Mouse (Mus musculus): ENCODE data around the gene Cabcoco1. TPM values are rescaled to one million over a fixed set of nuclear protein-coding genes. Genes with fewer than 3 reads are reported as not detected.

The Cabcoco1 gene
- 1.1 and 1.3 TPM in 2 replicates for polyA plus RNA-seq (2014; fragmentation: Nextera tagmentation; extraction: Ambion mirVana)

DNA sequence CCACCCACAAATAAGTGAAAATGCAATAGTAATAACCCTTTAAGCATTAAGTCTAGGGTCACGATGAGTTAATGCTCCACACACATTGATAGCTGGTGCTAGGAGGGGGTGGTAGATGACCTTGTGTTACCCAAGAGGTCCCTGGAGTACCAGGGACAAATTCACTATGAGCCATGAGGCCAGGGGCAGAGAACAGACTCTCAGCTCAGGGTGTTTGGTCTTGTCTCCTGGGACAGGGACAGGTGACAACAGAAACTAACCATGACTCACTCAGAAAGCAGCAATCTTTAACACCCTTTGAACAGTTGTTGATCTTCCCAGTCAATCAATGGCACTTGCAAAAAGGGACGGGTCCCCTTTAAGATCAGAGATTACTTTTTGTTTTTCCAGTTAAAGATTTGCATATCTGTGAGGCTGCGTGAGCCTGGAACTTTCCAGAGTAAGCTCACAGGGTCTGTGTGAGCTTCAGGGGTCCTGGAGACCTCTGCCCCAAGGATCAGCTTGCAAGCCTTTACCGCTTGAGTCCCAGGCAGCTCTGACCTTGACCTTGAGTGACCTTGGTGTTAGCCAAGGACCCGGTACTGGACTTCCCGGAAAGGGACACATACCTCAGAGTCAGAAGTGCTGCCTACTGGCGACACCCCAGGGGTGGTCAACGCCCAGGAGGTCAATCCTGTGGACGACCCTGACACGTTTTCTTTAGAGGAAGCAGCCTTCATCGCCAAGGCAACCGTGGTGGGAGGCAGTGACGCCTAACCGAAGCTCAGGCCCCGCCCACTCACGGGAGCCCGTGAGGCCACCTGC is at the start of gene Cabcoco1:
Gene Cabcoco1 (minus strand): TSS at position 758 of the 804 bp plus-strand sequence.
- Histone ChIP-seq H3K9ac (replicated peaks; ENCODE audit: low read length) (no peak within 1 kb of the TSS), H3K36me3 (ENCODE audit: control insufficient read depth, insufficient read depth, low read length) (no peaks in the 10 kb centered on the region), H3K4me2 (ENCODE audit: low read length) (peak within 1 kb of the TSS; percentile 54), H3K4me3 (replicated peaks; ENCODE audit: low read depth, low read length) (peak within 1 kb of the TSS; percentile 25), H3K27me3 (ENCODE audit: control insufficient read depth, insufficient read depth, low read length) (no peaks in the 10 kb centered on the region; the same call in 1 of the 2 replicates), H3K4me1 (ENCODE audit: control insufficient read depth, insufficient read depth, low read length) (peaks cover 22% of the 10 kb centered on the region), H3K9me3 (ENCODE audit: control insufficient read depth, low read length) (no peaks in the 10 kb centered on the region), H3K27ac (replicated peaks; ENCODE audit: low read depth, low read length) (peak within 1 kb of the TSS; percentile 2; the same call in 1 of the 2 replicates)
- 6% methylated on average over 17 of the region's 17 CpGs for WGBS
- DNase-seq, result peak; percentile 75
- ATAC-seq (ENCODE audit: low FRiP score, low TSS enrichment), result peak; percentile 57; the same call in 1 of the 2 replicates

GRCm38 (mm10) chr10:68589530-68590252 is 48.0 kb upstream of the Cabcoco1 start:
- ATAC-seq (ENCODE audit: low FRiP score, low TSS enrichment), result no peak
- no peak overlapping the region for H3K4me3 ChIP-seq (replicated peaks; ENCODE audit: low read depth, low read length)
- no peaks in the 10 kb centered on the region for H3K9me3 ChIP-seq (ENCODE audit: control insufficient read depth, low read length)
- H3K36me3 ChIP-seq (ENCODE audit: control insufficient read depth, insufficient read depth, low read length), result no peaks in the 10 kb centered on the region
- no peaks in the 10 kb centered on the region for H3K27me3 ChIP-seq (ENCODE audit: control insufficient read depth, insufficient read depth, low read length)
- 77% methylated on average over 11 of the region's 11 CpGs for WGBS
- peak; percentile 52 for DNase-seq
- no peak overlapping the region for H3K4me2 ChIP-seq (ENCODE audit: low read length)
- no peaks in the 10 kb centered on the region for H3K4me1 ChIP-seq (ENCODE audit: control insufficient read depth, insufficient read depth, low read length)
- H3K27ac ChIP-seq (replicated peaks; ENCODE audit: low read depth, low read length), result no peak overlapping the region
- H3K9ac ChIP-seq (replicated peaks; ENCODE audit: low read length), result no peak overlapping the region

DNA sequence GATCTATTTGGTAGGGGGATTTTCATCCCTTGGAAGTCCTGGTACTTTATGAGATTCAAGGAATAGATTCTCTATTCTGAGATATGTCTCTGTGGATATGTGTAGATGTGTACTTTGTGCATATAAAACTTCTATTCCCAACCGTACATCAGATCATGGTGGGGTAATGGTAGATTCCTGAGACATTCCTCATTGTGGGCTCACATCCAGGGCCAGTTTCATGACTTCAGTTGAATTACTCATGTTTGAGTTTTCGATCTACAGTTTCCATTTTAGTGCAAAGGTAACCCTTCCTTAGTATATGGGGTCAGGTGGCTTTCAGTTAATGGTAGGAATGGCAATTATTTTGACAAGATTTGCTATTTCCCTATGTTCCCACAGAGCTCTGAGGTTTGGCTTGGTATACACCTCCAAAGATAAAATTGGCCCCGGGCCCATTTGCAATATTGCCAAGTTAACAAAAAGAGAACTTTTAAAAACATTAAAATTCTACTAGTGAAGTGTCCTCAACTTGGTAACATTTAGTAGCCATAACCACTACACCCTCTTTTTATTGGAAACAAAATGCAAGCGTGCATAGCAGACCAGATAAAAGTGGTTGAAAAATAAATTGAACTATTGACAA is 45.8 kb upstream of the Cabcoco1 start:
- Histone ChIP-seq H3K4me2 (ENCODE audit: low read length) (no peak overlapping the region), H3K9ac (replicated peaks; ENCODE audit: low read length) (no peak overlapping the region), H3K27me3 (ENCODE audit: control insufficient read depth, insufficient read depth, low read length) (no peaks in the 10 kb centered on the region), H3K9me3 (ENCODE audit: control insufficient read depth, low read length) (no peaks in the 10 kb centered on the region), H3K4me1 (ENCODE audit: control insufficient read depth, insufficient read depth, low read length) (no peaks in the 10 kb centered on the region), H3K4me3 (replicated peaks; ENCODE audit: low read depth, low read length) (no peak overlapping the region), H3K36me3 (ENCODE audit: control insufficient read depth, insufficient read depth, low read length) (no peaks in the 10 kb centered on the region), H3K27ac (replicated peaks; ENCODE audit: low read depth, low read length) (no peak overlapping the region)
- ATAC-seq (ENCODE audit: low FRiP score, low TSS enrichment) (no peak), DNase-seq (no peak)
- 92% methylated on average over 4 of the region's 4 CpGs for WGBS

GRCm38 (mm10) chr10:68577321-68577720 is 35.6 kb upstream of the Cabcoco1 start:
- no peak overlapping the region for H3K4me2 ChIP-seq (ENCODE audit: low read length)
- no peak overlapping the region for H3K4me3 ChIP-seq (replicated peaks; ENCODE audit: low read depth, low read length)
- H3K27ac ChIP-seq (replicated peaks; ENCODE audit: low read depth, low read length), result no peak overlapping the region
- H3K4me1 ChIP-seq (ENCODE audit: control insufficient read depth, insufficient read depth, low read length), result no peaks in the 10 kb centered on the region
- DNase-seq (no peak), ATAC-seq (ENCODE audit: low FRiP score, low TSS enrichment) (no peak)
- no peaks in the 10 kb centered on the region for H3K36me3 ChIP-seq (ENCODE audit: control insufficient read depth, insufficient read depth, low read length)
- no peaks in the 10 kb centered on the region for H3K9me3 ChIP-seq (ENCODE audit: control insufficient read depth, low read length)
- WGBS, result 89% methylated on average over 9 of the region's 9 CpGs
- H3K9ac ChIP-seq (replicated peaks; ENCODE audit: low read length), result no peak overlapping the region
- no peaks in the 10 kb centered on the region for H3K27me3 ChIP-seq (ENCODE audit: control insufficient read depth, insufficient read depth, low read length)

- H3K9me3 ChIP-seq (ENCODE audit: control insufficient read depth, low read length), result no peaks in the 10 kb centered on the region
- no peak for DNase-seq
- no peak for ATAC-seq (ENCODE audit: low FRiP score, low TSS enrichment)
- H3K27ac ChIP-seq (replicated peaks; ENCODE audit: low read depth, low read length), result no peak overlapping the region
- no peak overlapping the region for H3K4me2 ChIP-seq (ENCODE audit: low read length)
- no peak overlapping the region for H3K4me3 ChIP-seq (replicated peaks; ENCODE audit: low read depth, low read length)
- H3K27me3 ChIP-seq (ENCODE audit: control insufficient read depth, insufficient read depth, low read length), result no peaks in the 10 kb centered on the region
- H3K36me3 ChIP-seq (ENCODE audit: control insufficient read depth, insufficient read depth, low read length), result no peaks in the 10 kb centered on the region
- H3K9ac ChIP-seq (replicated peaks; ENCODE audit: low read length), result no peak overlapping the region
- H3K4me1 ChIP-seq (ENCODE audit: control insufficient read depth, insufficient read depth, low read length), result no peaks in the 10 kb centered on the region
These were observed 26.5 kb upstream of the Cabcoco1 start for GRCm38 (mm10) chr10:68568172-68568571.

GRCm38 (mm10) chr10:68562344-68562743 is 20.6 kb upstream of the Cabcoco1 start:
- Histone ChIP-seq H3K27ac (replicated peaks; ENCODE audit: low read depth, low read length) (no peak overlapping the region), H3K4me2 (ENCODE audit: low read length) (no peak overlapping the region), H3K9me3 (ENCODE audit: control insufficient read depth, low read length) (no peaks in the 10 kb centered on the region), H3K4me1 (ENCODE audit: control insufficient read depth, insufficient read depth, low read length) (no peaks in the 10 kb centered on the region), H3K4me3 (replicated peaks; ENCODE audit: low read depth, low read length) (no peak overlapping the region), H3K9ac (replicated peaks; ENCODE audit: low read length) (no peak overlapping the region), H3K27me3 (ENCODE audit: control insufficient read depth, insufficient read depth, low read length) (no peaks in the 10 kb centered on the region), H3K36me3 (ENCODE audit: control insufficient read depth, insufficient read depth, low read length) (no peaks in the 10 kb centered on the region)
- DNase-seq, result peak; percentile 44
- ATAC-seq (ENCODE audit: low FRiP score, low TSS enrichment), result no peak
- 71% methylated on average over 5 of the region's 5 CpGs for WGBS

DNA sequence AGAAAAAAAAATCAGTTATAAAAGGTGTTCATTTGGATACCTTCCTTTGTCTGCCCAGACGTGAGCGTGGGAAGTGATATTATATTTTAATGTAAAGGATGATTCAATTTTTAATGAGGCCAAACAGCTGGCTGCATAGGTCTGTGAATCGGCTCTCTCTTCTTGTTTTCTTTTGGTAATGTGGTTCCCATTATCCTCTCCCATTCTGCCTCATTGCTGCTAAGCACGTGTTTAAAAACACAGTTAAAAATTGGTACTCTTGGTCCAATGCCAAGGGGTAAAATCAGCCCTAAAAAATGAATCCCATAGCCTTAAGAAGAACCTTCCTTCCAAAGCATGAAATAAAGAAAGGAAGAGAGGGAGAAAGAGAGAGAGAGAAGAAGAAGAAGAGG is 17.1 kb upstream of the Cabcoco1 start:
- no peak overlapping the region for H3K4me3 ChIP-seq (replicated peaks; ENCODE audit: low read depth, low read length)
- no peaks in the 10 kb centered on the region for H3K4me1 ChIP-seq (ENCODE audit: control insufficient read depth, insufficient read depth, low read length)
- H3K9me3 ChIP-seq (ENCODE audit: control insufficient read depth, low read length), result no peaks in the 10 kb centered on the region
- no peak overlapping the region for H3K27ac ChIP-seq (replicated peaks; ENCODE audit: low read depth, low read length)
- ATAC-seq (ENCODE audit: low FRiP score, low TSS enrichment) (no peak), DNase-seq (no peak)
- H3K9ac ChIP-seq (replicated peaks; ENCODE audit: low read length), result no peak overlapping the region
- no peaks in the 10 kb centered on the region for H3K36me3 ChIP-seq (ENCODE audit: control insufficient read depth, insufficient read depth, low read length)
- WGBS, result 58% methylated on average over 4 of the region's 4 CpGs
- H3K27me3 ChIP-seq (ENCODE audit: control insufficient read depth, insufficient read depth, low read length), result no peaks in the 10 kb centered on the region
- no peak overlapping the region for H3K4me2 ChIP-seq (ENCODE audit: low read length)

- 62% methylated on average over 13 of the region's 13 CpGs for WGBS
- Histone ChIP-seq H3K36me3 (ENCODE audit: control insufficient read depth, insufficient read depth, low read length) (no peaks in the 10 kb centered on the region), H3K9ac (replicated peaks; ENCODE audit: low read length) (no peak overlapping the region), H3K4me3 (replicated peaks; ENCODE audit: low read depth, low read length) (no peak overlapping the region), H3K4me2 (ENCODE audit: low read length) (no peak overlapping the region), H3K27ac (replicated peaks; ENCODE audit: low read depth, low read length) (no peak overlapping the region), H3K9me3 (ENCODE audit: control insufficient read depth, low read length) (no peaks in the 10 kb centered on the region), H3K4me1 (ENCODE audit: control insufficient read depth, insufficient read depth, low read length) (no peaks in the 10 kb centered on the region), H3K27me3 (ENCODE audit: control insufficient read depth, insufficient read depth, low read length) (no peaks in the 10 kb centered on the region)
- ATAC-seq (ENCODE audit: low FRiP score, low TSS enrichment) (no peak), DNase-seq (peak; percentile 36)
These were observed 16.6 kb upstream of the Cabcoco1 start for GRCm38 (mm10) chr10:68558105-68558827.

All from midbrain, embryonic 14.5 days (tissue).